Mouse (Mus musculus): ENCODE measurements around the gene Cir1. TPM values are rescaled to one million over a fixed set of nuclear protein-coding genes. Genes with fewer than 3 reads are reported as not detected.

The Cir1 gene
- polyA plus RNA-seq (2014; fragmentation: Nextera tagmentation; extraction: Ambion mirVana): 23.4 and 25.9 TPM in 2 replicates

DNA sequence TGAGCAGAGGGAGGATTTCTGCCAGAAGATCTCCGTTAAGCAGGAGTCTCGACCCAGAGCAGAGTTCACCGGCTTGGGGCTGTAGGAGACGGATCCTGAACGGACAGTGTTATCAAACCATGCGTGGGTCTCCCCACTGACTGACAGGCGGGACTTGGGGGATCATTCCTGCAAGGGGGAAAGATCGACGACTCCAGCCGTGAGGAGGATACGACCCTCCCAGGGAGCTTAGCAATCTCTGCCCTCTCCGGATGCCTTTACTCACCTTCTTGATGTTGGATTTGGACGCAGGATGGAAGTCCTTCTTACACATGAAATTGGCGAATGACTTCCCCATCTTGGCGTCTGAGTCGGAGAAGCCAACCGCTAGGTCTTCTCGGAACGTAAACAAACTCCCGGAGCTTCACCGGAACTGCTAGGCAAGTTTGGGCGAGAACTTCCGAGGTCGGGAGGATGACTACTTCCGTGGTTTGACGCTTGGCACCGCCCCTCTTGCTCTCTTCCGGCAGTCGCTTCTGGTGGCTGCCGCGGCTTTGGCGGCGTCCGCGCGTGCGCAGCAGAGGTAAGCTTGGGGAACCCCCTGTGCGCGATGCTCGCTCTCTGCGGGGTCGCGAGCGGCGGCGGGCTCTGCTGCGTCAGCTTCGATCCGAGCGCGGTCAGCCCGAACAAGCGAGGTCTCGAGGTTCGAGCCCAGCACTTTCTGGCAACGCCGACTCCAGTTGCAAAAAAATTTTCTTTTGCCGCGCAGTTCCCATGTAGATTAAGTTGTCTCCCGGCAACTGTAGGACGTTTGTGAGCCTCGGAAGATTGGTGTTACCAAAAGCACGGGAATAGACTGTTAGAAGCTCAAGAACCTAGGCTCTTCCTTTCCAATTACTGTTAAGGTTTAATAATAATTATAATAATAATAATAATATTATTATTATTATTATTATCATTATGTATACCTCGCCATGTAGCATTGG is at the start of gene Cir1, which contains the start of gene Scrn3:
TSS of gene Cir1 (minus strand) at position 550 of the 965 bp plus-strand sequence.
TSS of gene Scrn3 (plus strand) at position 450 of the 965 bp plus-strand sequence.
- Histone ChIP-seq H3K36me3 (ENCODE audit: control insufficient read depth, insufficient read depth, low read length) (peaks cover 18% of the 10 kb centered on the region; the same call in 1 of the 2 replicates), H3K4me1 (ENCODE audit: control insufficient read depth, insufficient read depth, low read length) (peaks cover 9% of the 10 kb centered on the region; the same call in 1 of the 2 replicates), H3K4me2 (ENCODE audit: low read length) (peak within 1 kb of the TSS; percentile 89), H3K9me3 (replicated peaks; ENCODE audit: control insufficient read depth, low read length) (no peaks in the 10 kb centered on the region), H3K4me3 (ENCODE audit: low read depth, low read length) (peak within 1 kb of the TSS; percentile 76), H3K27ac (ENCODE audit: low read depth, low read length) (peak within 1 kb of the TSS; percentile 78), H3K27me3 (replicated peaks; ENCODE audit: control insufficient read depth, insufficient read depth, low read length) (no peaks in the 10 kb centered on the region), H3K9ac (ENCODE audit: low read length) (peak within 1 kb of the TSS; percentile 68)
- DNase-seq (ENCODE audit: low spot score) (peak; percentile 99), ATAC-seq (peak; percentile 99)
- under 1% methylated on average over 64 of the region's 64 CpGs for whole genome bisulfite sequencing

DNA sequence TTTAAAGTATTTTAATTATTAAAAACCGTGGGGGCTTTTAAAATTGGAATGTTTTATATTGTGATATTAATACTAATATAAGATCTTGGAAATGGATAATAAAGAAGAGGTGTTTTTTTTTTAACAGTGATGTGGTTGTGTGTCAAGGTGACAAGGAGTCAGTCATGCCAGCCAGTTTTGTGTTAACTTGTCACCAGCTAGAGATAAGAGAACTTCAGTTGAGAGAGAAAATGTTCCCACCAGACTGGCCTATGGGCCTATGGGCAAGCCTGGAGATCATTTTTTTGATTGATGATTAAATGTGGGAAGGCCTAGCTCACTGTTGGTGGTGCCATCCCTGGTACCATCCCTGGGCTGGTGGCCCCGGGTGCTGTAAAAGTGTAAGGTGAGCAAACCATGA is 48.0 kb upstream of the Cir1 start:
- Histone ChIP-seq H3K4me1 (ENCODE audit: control insufficient read depth, insufficient read depth, low read length) (no peaks in the 10 kb centered on the region), H3K9ac (ENCODE audit: low read length) (no peak overlapping the region), H3K9me3 (replicated peaks; ENCODE audit: control insufficient read depth, low read length) (no peaks in the 10 kb centered on the region), H3K27ac (ENCODE audit: low read depth, low read length) (no peak overlapping the region), H3K4me2 (ENCODE audit: low read length) (no peak overlapping the region), H3K27me3 (replicated peaks; ENCODE audit: control insufficient read depth, insufficient read depth, low read length) (no peaks in the 10 kb centered on the region), H3K36me3 (ENCODE audit: control insufficient read depth, insufficient read depth, low read length) (0 out of 2 replicates have a peak, but pooled peaks cover 2% of the 10 kb centered on the region), H3K4me3 (ENCODE audit: low read depth, low read length) (no peak overlapping the region)
- DNase-seq (ENCODE audit: low spot score) (no peak), ATAC-seq (no peak)
- 83% methylated on average over 2 of the region's 2 CpGs for WGBS

DNA sequence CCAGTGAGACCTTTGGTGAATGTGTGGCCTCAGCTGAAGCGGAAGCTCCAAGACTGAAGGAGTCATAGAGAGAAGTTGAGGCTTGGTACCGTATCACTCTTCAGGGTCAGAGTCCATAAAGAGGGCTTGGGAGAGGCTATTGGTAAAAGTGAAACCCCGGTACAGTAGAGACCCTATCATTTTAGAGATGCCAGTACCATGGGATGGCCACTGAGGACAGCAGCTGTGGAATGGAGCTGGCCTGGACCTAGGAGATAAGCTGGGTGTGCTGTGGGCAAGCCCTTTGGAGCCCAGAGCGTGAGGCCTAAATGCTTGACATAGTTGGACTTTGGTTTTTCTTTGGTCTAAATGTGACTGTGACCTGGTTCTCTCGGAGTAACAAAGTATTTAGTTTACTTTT is 47.4 kb upstream of the Cir1 start:
- Histone ChIP-seq H3K4me3 (ENCODE audit: low read depth, low read length) (no peak overlapping the region), H3K27ac (ENCODE audit: low read depth, low read length) (no peak overlapping the region), H3K4me2 (ENCODE audit: low read length) (no peak overlapping the region), H3K9me3 (replicated peaks; ENCODE audit: control insufficient read depth, low read length) (no peaks in the 10 kb centered on the region), H3K9ac (ENCODE audit: low read length) (no peak overlapping the region), H3K36me3 (ENCODE audit: control insufficient read depth, insufficient read depth, low read length) (0 out of 2 replicates have a peak, but pooled peaks cover 2% of the 10 kb centered on the region), H3K4me1 (ENCODE audit: control insufficient read depth, insufficient read depth, low read length) (no peaks in the 10 kb centered on the region), H3K27me3 (replicated peaks; ENCODE audit: control insufficient read depth, insufficient read depth, low read length) (no peaks in the 10 kb centered on the region)
- DNase-seq (ENCODE audit: low spot score) (no peak), ATAC-seq (no peak)
- WGBS: 95% methylated on average over 5 of the region's 5 CpGs

DNA sequence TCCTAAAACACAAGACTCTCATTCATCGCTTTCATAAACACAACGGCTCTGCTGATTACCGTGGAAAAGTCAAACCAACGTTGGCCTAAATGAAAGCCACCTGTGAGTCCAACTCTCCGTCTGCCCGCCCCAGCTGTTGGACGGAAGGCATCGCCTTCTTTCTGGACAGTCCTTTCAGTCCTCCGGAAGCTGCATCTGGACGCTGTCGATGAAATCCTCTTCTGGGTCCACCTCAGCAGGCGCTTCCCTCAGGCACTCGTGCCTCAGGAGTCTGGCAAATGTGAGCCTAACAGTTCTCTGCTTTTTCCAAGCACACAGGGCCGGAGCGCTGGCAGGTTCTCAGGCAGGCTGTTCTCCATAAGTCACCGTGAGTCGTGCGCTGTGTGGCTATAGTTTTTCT is 44.5 kb upstream of the Cir1 start:
- Histone ChIP-seq H3K27ac (ENCODE audit: low read depth, low read length) (no peak overlapping the region), H3K9ac (ENCODE audit: low read length) (no peak overlapping the region), H3K9me3 (replicated peaks; ENCODE audit: control insufficient read depth, low read length) (no peaks in the 10 kb centered on the region), H3K4me1 (ENCODE audit: control insufficient read depth, insufficient read depth, low read length) (0 out of 2 replicates have a peak, but pooled peaks cover 6% of the 10 kb centered on the region), H3K36me3 (ENCODE audit: control insufficient read depth, insufficient read depth, low read length) (0 out of 2 replicates have a peak, but pooled peaks cover 2% of the 10 kb centered on the region), H3K27me3 (replicated peaks; ENCODE audit: control insufficient read depth, insufficient read depth, low read length) (no peaks in the 10 kb centered on the region), H3K4me2 (ENCODE audit: low read length) (no peak overlapping the region), H3K4me3 (ENCODE audit: low read depth, low read length) (no peak overlapping the region)
- 85% methylated on average over 18 of the region's 18 CpGs for WGBS
- DNase-seq (ENCODE audit: low spot score): no peak
- no peak for ATAC-seq

DNA sequence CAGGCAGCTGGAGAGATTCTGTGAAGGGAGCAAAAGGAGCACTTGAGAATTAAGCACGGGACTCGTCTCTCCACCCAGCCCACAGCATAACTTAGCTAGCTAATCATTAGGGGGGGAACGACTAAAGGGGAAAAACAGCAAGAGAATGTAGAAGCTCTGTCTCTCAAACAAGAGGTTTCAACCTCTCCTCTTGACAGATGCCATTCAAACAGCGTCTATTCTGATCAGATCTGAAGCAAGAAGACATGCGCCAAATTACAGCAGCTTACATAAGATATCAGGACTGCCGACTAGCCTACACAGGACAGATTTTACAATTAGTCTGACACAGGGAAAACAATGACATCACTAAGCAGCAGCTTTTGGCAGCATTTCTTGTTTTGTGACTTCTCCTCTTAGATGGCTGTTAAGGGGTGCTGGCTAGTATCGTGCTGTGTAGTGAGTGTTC is 39.5 kb upstream of the Cir1 start:
- DNase-seq (ENCODE audit: low spot score): peak; percentile 88
- H3K27ac ChIP-seq (ENCODE audit: low read depth, low read length): peak overlapping the region; percentile 65
- no peak overlapping the region for H3K9ac ChIP-seq (ENCODE audit: low read length)

DNA sequence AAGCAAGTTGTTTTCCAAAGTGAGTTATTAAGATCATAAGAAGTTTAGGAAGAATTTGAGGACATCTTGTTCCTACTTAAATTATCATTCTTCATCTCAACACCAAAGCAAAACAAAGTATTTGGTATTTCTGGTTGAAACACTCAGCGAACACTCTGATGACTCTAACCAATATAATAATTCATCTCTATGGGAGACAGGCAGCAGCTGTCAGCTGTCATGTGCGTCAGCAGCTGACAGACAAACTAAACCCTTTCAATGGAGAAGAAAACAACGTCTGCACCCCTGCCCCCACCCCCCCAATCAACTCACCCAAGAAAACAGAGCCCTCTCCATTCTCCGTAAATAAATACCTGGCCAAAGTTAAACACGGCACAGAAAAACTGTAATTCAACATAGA is 39.0 kb upstream of the Cir1 start:
- H3K4me1 ChIP-seq (ENCODE audit: control insufficient read depth, insufficient read depth, low read length): peaks cover 14% of the 10 kb centered on the region
- H3K4me3 ChIP-seq (ENCODE audit: low read depth, low read length): no peak overlapping the region
- DNase-seq (ENCODE audit: low spot score) (peak; percentile 68), ATAC-seq (peak; percentile 72)
- H3K9me3 ChIP-seq (replicated peaks; ENCODE audit: control insufficient read depth, low read length): no peaks in the 10 kb centered on the region
- H3K9ac ChIP-seq (ENCODE audit: low read length): no peak overlapping the region
- peak overlapping the region; percentile 40 for H3K4me2 ChIP-seq (ENCODE audit: low read length)
- WGBS: 34% methylated on average over 5 of the region's 5 CpGs
- no peaks in the 10 kb centered on the region for H3K27me3 ChIP-seq (replicated peaks; ENCODE audit: control insufficient read depth, insufficient read depth, low read length)
- H3K36me3 ChIP-seq (ENCODE audit: control insufficient read depth, insufficient read depth, low read length): 0 out of 2 replicates have a peak, but pooled peaks cover 2% of the 10 kb centered on the region
- peak overlapping the region; percentile 65 for H3K27ac ChIP-seq (ENCODE audit: low read depth, low read length)

More for the DNA sequence above, 39.5 kb upstream of the Cir1 start:
- WGBS: 16% methylated on average over 7 of the region's 7 CpGs
- Histone ChIP-seq H3K4me2 (ENCODE audit: low read length) (peak overlapping the region; percentile 40), H3K9me3 (replicated peaks; ENCODE audit: control insufficient read depth, low read length) (no peaks in the 10 kb centered on the region), H3K4me3 (ENCODE audit: low read depth, low read length) (no peak overlapping the region), H3K27me3 (replicated peaks; ENCODE audit: control insufficient read depth, insufficient read depth, low read length) (no peaks in the 10 kb centered on the region), H3K36me3 (ENCODE audit: control insufficient read depth, insufficient read depth, low read length) (0 out of 2 replicates have a peak, but pooled peaks cover 2% of the 10 kb centered on the region), H3K4me1 (ENCODE audit: control insufficient read depth, insufficient read depth, low read length) (peaks cover 10% of the 10 kb centered on the region)
- peak; percentile 87 for ATAC-seq

DNA sequence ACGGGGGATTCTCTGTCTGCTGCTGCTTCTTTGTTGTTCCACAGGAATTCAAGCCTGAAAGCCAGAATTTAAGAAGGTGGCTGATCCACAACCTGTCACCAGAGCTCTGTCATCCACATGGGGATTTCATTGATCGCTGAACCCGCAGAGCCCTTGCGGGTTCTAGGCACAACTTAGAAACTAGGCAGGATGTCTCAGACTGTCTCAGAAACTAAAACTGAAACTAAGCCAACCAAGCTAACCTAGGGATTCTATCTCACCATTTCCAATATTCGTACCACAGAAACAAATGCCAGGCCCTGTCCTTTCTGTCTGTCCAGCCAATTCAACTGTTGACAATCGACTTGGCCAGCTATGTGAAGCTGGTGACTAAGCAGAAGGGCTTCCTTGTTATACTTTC is 35.7 kb upstream of the Cir1 start:
- H3K4me2 ChIP-seq (ENCODE audit: low read length): no peak overlapping the region
- no peak overlapping the region for H3K4me3 ChIP-seq (ENCODE audit: low read depth, low read length)
- H3K9ac ChIP-seq (ENCODE audit: low read length): no peak overlapping the region
- no peaks in the 10 kb centered on the region for H3K27me3 ChIP-seq (replicated peaks; ENCODE audit: control insufficient read depth, insufficient read depth, low read length)
- no peaks in the 10 kb centered on the region for H3K36me3 ChIP-seq (ENCODE audit: control insufficient read depth, insufficient read depth, low read length)
- 89% methylated on average over 6 of the region's 6 CpGs for WGBS
- H3K4me1 ChIP-seq (ENCODE audit: control insufficient read depth, insufficient read depth, low read length): peaks cover 14% of the 10 kb centered on the region
- ATAC-seq (no peak), DNase-seq (ENCODE audit: low spot score) (no peak)
- no peaks in the 10 kb centered on the region for H3K9me3 ChIP-seq (replicated peaks; ENCODE audit: control insufficient read depth, low read length)
- H3K27ac ChIP-seq (ENCODE audit: low read depth, low read length): no peak overlapping the region

DNA sequence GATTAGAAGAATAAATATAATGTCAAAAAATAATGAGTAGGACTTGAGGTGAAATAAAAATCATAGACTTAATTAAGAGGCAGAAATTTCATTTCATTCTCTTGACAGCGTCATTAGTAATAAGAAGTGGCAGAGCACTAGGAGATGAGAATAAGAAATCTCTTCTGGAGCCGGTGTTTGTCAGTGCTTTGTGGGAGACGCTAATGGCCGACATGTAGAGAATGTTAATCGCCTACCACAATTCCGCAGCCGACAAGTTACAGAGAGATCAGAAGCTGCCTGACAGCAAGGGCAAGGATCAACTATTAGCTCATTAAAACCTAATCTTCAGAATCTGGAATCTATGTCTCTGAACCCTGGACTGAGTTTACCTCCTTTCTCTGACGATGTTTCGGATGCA is 35.3 kb upstream of the Cir1 start:
- peaks cover 14% of the 10 kb centered on the region for H3K4me1 ChIP-seq (ENCODE audit: control insufficient read depth, insufficient read depth, low read length)
- no peak overlapping the region for H3K9ac ChIP-seq (ENCODE audit: low read length)
- ATAC-seq (no peak), DNase-seq (ENCODE audit: low spot score) (peak; percentile 15)
- H3K9me3 ChIP-seq (replicated peaks; ENCODE audit: control insufficient read depth, low read length): no peaks in the 10 kb centered on the region
- no peaks in the 10 kb centered on the region for H3K27me3 ChIP-seq (replicated peaks; ENCODE audit: control insufficient read depth, insufficient read depth, low read length)
- WGBS: 57% methylated on average over 9 of the region's 9 CpGs
- H3K4me3 ChIP-seq (ENCODE audit: low read depth, low read length): no peak overlapping the region
- no peak overlapping the region for H3K4me2 ChIP-seq (ENCODE audit: low read length)
- H3K27ac ChIP-seq (ENCODE audit: low read depth, low read length): no peak overlapping the region
- H3K36me3 ChIP-seq (ENCODE audit: control insufficient read depth, insufficient read depth, low read length): no peaks in the 10 kb centered on the region
